ENCODE assay signal across 8 mouse cellular contexts in the genomic region with DNA sequence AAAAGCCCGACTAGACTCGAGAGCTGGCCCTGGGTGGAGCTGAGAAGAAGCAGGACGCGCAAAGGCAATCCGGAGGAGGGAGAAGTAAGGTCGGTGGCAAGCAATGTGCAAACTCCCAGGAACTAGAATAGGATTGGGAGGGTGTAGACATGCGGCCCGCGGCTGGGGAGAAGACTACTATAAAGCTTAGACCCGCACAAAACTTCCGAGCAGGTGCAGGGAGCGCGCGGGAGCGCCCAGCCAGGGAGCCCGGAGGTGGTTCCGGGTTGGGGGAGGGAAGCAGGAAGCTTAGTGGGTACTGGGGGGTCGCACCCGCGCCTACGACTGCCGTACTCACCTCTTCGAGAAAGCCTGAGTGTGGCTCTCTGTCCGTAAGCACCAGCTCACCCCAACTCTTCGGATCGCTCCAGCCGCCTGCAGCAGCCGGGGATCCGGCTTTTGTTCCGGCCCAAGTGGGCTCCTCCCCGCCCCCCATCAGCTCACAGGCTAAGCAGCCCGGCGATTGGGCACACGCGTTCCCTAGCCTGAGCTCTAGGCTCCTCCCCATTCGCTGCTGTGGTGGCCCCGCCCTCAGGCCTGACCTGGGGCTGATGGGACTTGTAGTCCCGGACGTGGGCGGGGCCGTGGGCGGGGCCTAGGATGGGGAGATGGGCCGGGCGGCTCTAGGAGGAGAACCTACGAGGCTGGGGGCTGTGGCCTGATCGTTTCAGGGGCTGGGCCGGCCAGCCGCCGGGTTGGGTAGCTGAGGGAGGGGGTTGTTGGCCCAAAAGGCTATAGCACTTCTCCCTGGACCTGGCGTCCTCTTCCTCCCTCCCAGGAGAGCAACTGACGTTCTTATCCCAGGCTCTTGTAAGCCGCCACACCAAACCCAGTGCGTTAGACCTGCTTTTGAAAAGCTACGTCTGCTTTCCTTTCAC. TPM values are rescaled to one million over a fixed set of nuclear protein-coding genes. Genes with fewer than 3 reads are reported as not detected.
DNase-seq lines count a peak whose midpoint lies in the region; ATAC-seq lines count a peak whose summit lies in the region.

A gene (minus strand): TSS at position 543 of the 917 bp plus-strand sequence.

- H3K36me3 ChIP-seq in heart, embryonic 13.5 days = peaks cover 12% of the 10 kb centered on the region
- H3K36me3 ChIP-seq in liver, embryonic 12.5 days = peaks cover 29% of the 10 kb centered on the region
- H3K36me3 ChIP-seq in stomach, embryonic 15.5 days = peaks cover 12% of the 10 kb centered on the region

- H3K9me3 ChIP-seq in heart, embryonic 13.5 days = no peaks in the 10 kb centered on the region
- no peaks in the 10 kb centered on the region for H3K9me3 ChIP-seq in liver, embryonic 12.5 days (replicated peaks)
- no peaks in the 10 kb centered on the region for H3K9me3 ChIP-seq in stomach, embryonic 15.5 days

- peak within 1 kb of the TSS; percentile 84 for H3K4me3 ChIP-seq in brown adipose tissue, adult 24 weeks (ENCODE audit: insufficient read depth, low read depth, low read length)
- peak within 1 kb of the TSS; percentile 79 for H3K4me3 ChIP-seq in heart, embryonic 13.5 days
- H3K4me3 ChIP-seq in liver, embryonic 12.5 days = peak within 1 kb of the TSS; percentile 84
- H3K4me3 ChIP-seq in stomach, embryonic 15.5 days (replicated peaks) = peak within 1 kb of the TSS; percentile 83

- DNase-seq in CD4-positive, CD25-positive, alpha-beta regulatory T cell, adult 2 months (ENCODE audit: low read depth, low spot score) = peak; percentile 100
- DNase-seq in fat pad, adult 2 months (ENCODE audit: extremely low read depth, low read depth, low spot score) = peak; percentile 87
- peak; percentile 100 for DNase-seq in kidney, postnatal 10 days
- peak; percentile 97 to 98 for DNase-seq in natural killer cell, adult 2 months (ENCODE audit: low spot score in 2 of 2)

- no peaks in the 10 kb centered on the region for H3K27me3 ChIP-seq in heart, embryonic 13.5 days (replicated peaks)
- H3K27me3 ChIP-seq in liver, embryonic 12.5 days (replicated peaks) = no peaks in the 10 kb centered on the region
- no peaks in the 10 kb centered on the region for H3K27me3 ChIP-seq in stomach, embryonic 15.5 days (replicated peaks)

- under 1% methylated on average over 54 of the region's 54 CpGs for WGBS in heart, embryonic 13.5 days
- WGBS in liver, embryonic 12.5 days (ENCODE audit: insufficient replicate concordance) = under 1% methylated on average over 51 of the region's 54 CpGs
- WGBS in stomach, embryonic 15.5 days = under 1% methylated on average over 54 of the region's 54 CpGs

- peak within 1 kb of the TSS; percentile 41 for H3K27ac ChIP-seq in brown adipose tissue, adult 24 weeks (replicated peaks; ENCODE audit: low read depth, low read length)
- H3K27ac ChIP-seq in heart, embryonic 13.5 days (replicated peaks) = peak within 1 kb of the TSS; percentile 86
- H3K27ac ChIP-seq in liver, embryonic 12.5 days = peak within 1 kb of the TSS; percentile 84
- H3K27ac ChIP-seq in stomach, embryonic 15.5 days = peak within 1 kb of the TSS; percentile 94

- peak within 1 kb of the TSS; percentile 91 for H3K9ac ChIP-seq in heart, embryonic 13.5 days
- peak within 1 kb of the TSS; percentile 83 for H3K9ac ChIP-seq in liver, embryonic 12.5 days
- peak within 1 kb of the TSS; percentile 69 for H3K9ac ChIP-seq in stomach, embryonic 15.5 days

- peaks cover 18% of the 10 kb centered on the region for H3K4me1 ChIP-seq in brown adipose tissue, adult 24 weeks (ENCODE audit: control insufficient read depth, insufficient read depth, insufficient read length, low read length)
- H3K4me1 ChIP-seq in heart, embryonic 13.5 days = peaks cover 34% of the 10 kb centered on the region
- peaks cover 43% of the 10 kb centered on the region for H3K4me1 ChIP-seq in liver, embryonic 12.5 days
- peaks cover 10% of the 10 kb centered on the region for H3K4me1 ChIP-seq in stomach, embryonic 15.5 days

- H3K4me2 ChIP-seq in heart, embryonic 13.5 days = peak within 1 kb of the TSS; percentile 91
- H3K4me2 ChIP-seq in liver, embryonic 12.5 days = peak within 1 kb of the TSS; percentile 86
- peak within 1 kb of the TSS; percentile 90 for H3K4me2 ChIP-seq in stomach, embryonic 15.5 days

- ATAC-seq in heart, embryonic 13.5 days (ENCODE audit: extremely low read depth, insufficient number of reproducible peaks, low FRiP score, low TSS enrichment) = peak; percentile 99
- ATAC-seq in liver, embryonic 12.5 days = peak; percentile 96
- ATAC-seq in stomach, embryonic 15.5 days (ENCODE audit: insufficient read depth, low FRiP score, low read depth) = peak; percentile 99

RNA-seq across cellular contexts. Expression of the gene that starts here (rescaled TPM):
- polyA plus RNA-seq in brown adipose tissue, adult 24 weeks (2012; ENCODE audit: insufficient read depth, insufficient read length, missing spikeins) = 2,639 and 2,906 TPM in 2 replicates
- polyA plus RNA-seq in heart, embryonic 13.5 days (2015; fragmentation: Nextera tagmentation; extraction: Ambion mirVana) = 67.8 and 69.7 TPM in 2 replicates
- polyA plus RNA-seq in liver, embryonic 12.5 days (2016; fragmentation: Nextera tagmentation; extraction: Ambion mirVana) = 135 and 136 TPM in 2 replicates
- 153 and 180 TPM in 2 replicates for polyA plus RNA-seq in stomach, embryonic 15.5 days (2015; fragmentation: Nextera tagmentation; extraction: Ambion mirVana)

Comparison
In these comparisons a context has a peak if more than half of its experiments do, and no peak if none do; other contexts are left out.
1. Peak in every context shown above with its lines: DNase-seq, ATAC-seq, H3K4me3 ChIP-seq and H3K27ac ChIP-seq.
2. RNA of the gene that starts here (polyA plus RNA-seq): 2,639 to 2,906 TPM in brown adipose tissue, adult 24 weeks; 153 to 180 TPM in stomach, embryonic 15.5 days, 135 to 136 TPM in liver, embryonic 12.5 days and 67.8 to 69.7 TPM in heart, embryonic 13.5 days; every median in the first group is over 10 times any median in the second.
3. H3K27ac ChIP-seq: peak in every context shown above with its lines; median percentile 94 in stomach, embryonic 15.5 days; 86 in heart, embryonic 13.5 days; 84 in liver, embryonic 12.5 days; 41 in brown adipose tissue, adult 24 weeks.